Mouse (Mus musculus): ENCODE results near the gene Hnrnpl.
A peak's percentile ranks its signal among the peaks of the same experiment; 100 is the strongest.
"Not testable (repeated sequence)": the region's sequence is repeated elsewhere in the genome, so short reads cannot be mapped to it uniquely, and the experiment has no call there.

DNA sequence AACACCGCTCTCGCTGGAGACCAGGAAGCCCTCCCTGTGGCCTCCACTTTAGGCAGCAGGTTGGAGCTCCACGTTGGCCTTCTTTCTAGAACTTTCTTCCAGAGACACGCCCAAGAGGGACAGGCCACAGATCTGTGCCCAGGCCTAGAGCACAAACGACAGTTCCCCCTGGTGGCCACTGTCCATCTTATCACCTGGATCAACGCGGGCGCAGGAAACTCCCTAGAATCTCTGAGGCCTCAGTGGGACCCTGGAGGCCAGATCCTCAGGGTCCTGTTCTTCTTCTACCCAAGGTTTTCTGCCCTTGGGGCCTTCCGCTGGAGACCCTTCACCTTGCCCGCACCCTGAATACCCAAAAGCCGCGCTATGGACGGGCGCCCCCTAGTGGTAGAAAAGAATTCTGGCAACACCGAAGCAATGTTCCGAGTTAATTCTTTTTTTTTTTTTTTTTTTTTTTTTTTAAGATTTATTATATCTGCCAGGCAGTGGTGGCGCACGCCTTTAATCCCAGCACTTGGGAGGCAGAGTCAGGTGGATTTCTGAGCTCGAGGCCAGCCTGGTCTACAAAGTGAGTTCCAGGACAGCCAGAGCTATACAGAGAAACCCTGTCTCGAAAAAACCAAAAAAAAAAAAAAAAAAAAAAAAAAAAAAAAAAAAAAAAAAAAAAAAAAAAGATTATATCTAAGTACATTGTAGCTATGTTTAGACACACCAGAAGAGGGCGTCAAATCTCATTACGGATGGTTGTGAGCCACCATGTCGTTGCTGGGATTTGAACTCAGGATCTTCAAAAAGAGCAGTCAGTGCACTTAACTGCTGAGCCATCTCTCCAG lies 59.4 kb downstream of the Hnrnpl start:
- peak; percentile 88 for TF ChIP-seq CTCF (IDR thresholded peaks at IDR 0.05; ENCODE audit: low read depth)
- TF ChIP-seq EP300 (IDR thresholded peaks at IDR 0.05; ENCODE audit: low read depth) = not testable (repeated sequence)
